Mouse (Mus musculus) cerebellum, postnatal 25 days (tissue): ENCODE measurements around the gene Fcgbp.

Experiments used
- DNase-seq, 2 experiments: peaks; one replicate each; pipeline ENCODE4 v3.0.0; 2021; ENCODE audit warnings: mixed read lengths in 2 of 2

The Fcgbp gene

DNA sequence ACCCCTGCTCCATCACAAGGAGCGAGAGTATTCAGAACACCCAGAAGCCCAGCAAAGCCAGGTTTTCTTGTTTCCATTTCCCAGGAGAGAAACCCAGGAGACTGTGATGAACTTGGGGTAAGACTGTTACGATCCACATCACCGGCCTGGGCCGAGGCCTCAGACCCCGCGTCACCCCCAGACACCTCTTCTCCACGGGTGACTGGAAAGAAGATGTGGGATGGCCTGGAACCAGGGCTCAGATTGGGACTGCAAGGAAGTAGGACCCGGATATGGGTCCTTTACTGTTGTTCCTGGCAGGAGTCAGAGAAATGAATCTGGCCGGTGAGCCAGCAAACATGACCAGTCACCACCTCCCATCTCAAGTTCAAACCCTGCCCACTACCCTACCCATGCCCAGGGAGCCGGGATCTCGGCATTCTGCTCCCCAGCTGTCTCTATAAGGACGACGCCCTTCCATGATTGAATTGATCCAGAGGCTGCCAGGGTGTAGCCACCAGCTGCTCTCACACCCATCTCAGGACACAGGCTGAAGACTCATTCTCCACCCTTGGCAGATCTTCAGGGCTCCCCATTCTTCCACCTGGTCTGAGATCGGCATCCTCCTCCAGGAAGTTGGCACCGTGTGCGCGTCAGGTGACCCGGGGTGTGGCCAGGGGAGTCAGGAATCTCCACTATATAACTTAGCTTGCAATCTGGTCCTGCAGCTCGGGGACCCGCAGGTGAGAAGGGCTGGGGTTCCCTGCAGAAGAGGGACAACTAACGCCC is at the start of gene Fcgbp:
TSS of gene Fcgbp (plus strand) at position 706 of the 768 bp plus-strand sequence.
- no peak for DNase-seq

DNA sequence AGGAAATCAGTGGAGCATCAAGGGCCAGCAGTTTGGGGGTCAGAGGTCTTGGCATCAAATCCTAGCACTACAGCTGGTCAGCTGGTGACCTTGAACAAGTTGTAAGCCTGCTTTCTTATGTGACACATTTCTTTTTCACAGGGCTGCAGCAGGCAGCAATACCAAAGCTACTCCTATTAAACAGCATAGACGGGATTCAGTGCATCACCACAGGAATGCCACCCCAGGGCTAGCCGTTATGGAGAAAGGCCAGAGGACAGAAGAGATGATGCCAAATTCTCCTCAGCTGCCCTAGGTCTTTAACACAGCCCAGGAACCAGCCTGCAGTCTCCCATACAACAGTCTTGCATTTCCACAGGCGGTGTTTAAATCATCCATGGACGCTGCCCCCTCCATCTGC is 26.5 kb upstream of the Fcgbp start:
- no peak for DNase-seq

DNA sequence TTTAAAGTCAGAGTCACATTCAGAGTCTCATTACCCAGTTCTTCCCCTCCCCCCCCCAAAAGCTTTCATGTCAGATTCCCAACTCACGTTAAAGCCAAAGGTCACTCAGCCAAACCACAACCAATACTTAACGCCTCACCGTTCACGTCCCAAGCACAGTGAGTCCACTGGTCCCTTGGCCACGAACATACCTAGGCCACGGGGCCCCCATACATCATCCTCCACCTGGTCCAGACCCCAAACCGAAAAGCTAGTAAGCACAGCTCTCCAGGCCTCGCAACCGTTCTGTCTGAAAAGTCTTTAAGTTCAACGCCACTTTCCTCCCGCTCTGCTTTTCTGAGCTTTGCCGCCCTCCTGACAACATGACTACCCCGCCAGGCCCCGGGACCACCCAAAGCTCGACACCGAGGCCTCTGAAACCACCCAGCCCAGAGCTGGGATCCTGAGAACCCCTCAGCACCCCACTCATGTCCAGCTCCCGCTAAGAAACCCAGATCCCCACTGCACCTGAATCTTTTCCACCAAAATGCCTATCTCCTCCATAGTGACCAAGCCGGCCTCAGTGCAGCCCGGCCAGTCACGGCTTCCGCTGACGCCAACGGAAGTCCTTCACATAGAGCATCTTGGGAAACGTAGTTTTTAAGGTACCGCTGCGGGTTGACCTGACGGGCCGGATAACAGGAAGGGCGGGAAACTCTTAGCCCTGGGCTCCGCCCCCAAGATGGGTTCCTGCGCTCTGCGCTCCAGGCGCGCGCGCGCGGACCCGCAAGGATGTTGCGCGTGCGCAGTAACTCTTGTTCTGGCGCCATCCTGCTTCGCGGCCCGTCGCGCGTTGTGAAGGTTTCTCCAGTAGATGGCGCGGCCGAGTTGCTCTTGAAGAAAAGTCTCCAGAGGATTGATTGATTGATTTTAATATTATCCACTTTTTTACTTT is 21.3 kb upstream of the Fcgbp start, which contains the start of gene Psmc4:
TSS of gene Psmc4 (minus strand) at position 626 of the 934 bp plus-strand sequence.
- peak; percentile 97 to 99 for DNase-seq

DNA sequence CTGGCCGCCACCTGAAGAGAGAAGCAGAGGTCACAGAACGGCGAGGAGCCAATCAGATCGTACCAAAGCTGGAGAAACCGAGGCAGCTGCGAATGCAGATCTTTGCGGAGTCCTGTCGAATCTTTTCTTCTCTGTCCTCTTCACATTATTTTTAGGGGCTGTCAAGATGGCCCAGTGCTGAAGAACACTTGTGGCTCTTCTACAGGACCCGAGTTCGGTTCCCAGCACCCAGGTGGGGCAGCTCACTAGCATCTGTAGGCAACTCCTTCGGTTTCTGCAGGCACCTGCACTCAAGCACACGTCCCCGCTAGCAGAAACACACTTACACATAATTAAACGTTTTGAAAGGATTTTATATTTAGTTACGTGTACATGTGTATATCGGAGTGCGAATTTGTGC is 20.5 kb upstream of the Fcgbp start:
- peak in 1 of 2 experiments; percentile 26 for DNase-seq

DNA sequence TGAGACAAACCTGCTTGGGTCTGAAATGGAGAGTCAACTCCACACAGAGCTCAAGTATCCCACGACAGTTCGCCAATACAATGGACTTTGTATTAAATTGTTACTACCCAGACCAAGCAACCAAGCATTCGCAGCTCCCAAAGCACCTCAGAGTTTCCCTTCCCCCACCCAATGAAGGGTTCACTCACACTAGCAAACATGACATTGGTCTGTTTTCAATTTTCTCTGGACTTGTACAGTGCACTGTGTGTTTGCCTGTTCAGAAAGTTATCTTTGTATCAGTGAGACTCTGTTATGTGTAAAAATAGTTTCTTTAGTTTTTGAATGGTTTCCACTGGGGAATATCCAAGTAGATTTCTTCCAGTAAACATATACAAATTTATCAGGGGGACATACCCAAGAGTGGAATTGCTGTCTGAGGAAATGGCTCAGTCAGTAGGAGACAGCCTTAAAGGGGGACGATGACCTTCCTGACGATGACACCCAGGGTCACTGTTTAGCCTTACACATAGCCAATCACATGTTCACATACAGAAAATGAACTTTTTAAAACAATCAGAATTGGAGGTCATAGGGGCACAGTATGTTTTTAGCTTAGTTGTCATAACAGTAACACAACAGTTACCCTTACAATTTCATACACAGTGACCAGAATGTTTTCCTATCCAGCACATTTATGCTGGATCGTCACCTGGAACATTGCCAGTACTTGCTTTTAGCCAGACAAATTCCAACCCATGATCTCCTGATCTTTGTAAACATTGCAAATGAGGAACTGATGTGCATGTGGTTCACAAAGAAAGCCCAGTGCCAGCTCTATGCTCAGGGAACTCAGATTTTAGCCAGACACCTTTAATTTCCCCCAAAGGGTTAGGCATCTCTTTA is 17.7 kb upstream of the Fcgbp start:
- no peak for DNase-seq

DNA sequence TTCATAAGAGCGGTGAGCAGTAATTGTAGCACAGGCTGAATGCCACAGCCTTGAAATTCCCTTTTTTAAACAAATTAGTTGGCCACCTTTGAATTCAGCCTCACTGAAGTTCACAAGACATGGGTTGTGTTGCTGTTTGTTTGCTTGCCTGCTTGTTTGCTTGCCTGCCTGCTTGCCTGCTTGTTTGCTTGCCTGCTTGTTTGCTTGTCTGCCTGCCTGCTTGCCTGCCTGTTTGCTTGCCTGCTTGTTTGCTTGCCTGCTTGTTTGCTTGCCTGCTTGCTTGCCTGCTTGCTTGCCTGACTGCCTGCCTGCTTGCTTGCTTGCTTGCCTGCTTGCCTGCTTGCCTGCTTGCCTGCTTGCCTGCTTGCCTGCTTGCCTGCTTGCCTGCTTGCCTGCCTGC is 11.1 kb upstream of the Fcgbp start:
- DNase-seq: no peak

DNA sequence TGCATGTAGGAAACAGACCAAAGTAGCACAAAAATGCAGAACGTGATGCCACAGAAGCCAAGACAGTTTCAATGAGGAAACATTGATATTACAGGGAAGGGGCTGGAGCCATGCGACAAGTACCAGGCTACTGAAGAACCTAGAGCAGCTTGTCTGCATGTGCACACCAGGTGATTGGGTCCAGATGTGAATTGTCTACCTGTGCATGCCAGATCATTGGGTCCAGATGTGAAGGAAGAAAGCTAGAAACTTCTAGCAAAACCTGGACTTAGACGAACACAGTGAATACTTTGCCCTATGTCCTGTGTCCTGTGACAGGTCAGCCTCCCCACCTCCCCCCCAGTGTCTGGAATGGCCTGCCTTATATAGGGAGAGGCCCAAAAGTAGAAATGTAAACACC is 2.4 kb upstream of the Fcgbp start:
- DNase-seq: no peak

DNA sequence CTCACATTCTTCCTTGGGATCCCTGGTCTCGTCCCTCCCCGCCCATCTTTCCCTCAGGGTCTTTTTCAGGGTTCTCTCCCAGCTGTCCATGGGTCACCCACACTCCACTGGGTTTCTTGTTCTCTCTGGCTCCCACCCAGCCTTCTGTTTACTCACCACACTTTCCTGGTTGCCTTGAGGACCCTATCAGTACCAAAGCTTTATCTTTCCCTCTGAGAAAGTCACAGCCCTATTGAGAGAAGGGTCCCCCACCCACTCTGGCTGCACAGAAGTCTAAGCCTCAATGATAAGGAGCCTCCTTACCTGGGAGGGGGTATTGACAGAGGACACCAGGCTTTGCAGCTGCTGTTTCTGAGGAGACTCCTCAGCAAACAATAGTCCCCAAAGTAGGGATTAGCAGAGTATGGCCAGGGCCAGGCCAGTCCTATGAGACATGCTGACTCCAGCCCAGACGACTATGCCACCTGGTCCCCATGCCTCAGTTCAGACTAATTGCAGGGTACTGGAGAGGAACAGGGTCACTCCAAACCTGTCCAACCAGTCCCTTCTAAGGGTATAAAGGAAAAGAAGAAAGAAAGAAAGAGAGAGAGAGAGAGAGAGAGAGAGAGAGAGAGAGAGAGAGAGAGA is 1.4 kb upstream of the Fcgbp start:
- DNase-seq: no peak

DNA sequence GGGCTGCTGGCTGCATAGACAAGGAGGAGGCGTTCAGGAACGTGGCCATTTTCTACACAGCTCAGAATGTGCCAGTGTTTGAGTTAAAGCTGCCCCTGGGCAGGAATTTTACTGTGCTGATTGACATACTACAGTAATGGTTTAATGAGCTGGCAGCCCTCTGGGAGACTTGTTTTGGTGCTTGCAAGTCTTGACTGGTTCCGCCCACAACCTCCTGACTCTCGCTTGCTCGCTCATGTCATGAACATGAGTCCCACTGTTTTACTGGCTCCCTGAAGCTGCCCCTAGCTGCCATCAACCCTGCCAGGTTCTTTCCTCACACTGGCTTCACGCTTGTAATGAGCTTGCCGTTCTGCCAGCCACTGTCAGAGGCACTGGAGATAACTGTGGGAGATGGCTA is 13.2 kb downstream of the Fcgbp start:
- no peak for DNase-seq

DNA sequence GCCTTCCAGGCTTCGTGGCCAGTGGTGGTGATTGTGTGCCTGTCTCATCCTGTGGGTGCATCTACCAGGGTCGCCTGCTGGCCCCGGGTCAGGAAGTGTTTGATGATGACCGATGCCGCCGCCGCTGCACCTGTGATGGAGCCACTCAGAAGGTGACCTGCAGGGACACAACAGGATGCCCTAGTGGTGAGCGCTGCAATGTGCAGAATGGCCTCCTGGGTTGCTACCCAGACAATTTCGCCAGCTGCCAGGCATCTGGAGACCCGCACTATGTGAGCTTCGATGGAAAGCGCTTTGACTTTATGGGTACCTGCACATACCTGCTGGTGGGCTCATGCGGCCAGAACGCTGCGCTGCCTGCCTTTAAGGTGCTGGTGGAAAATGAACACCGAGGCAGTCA is 15.2 kb downstream of the Fcgbp start:
- DNase-seq: no peak

DNA sequence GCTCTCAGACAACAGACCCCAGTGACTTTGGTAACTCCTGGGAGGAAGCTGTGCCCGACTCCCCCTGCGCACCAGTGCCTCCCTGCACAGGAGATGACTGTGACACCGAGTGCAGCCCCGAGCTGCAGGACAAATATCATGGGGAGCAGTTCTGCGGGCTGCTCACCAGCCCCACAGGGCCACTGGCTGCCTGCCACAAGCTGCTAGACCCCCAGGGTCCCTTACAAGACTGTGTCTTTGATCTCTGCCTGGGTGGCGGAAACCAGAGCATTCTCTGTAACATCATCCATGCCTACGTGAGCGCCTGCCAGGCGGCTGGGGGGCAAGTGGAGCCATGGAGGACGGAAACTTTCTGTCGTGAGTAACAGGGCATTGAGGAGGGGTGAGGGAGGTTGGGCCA is 22.5 kb downstream of the Fcgbp start:
- DNase-seq: no peak

DNA sequence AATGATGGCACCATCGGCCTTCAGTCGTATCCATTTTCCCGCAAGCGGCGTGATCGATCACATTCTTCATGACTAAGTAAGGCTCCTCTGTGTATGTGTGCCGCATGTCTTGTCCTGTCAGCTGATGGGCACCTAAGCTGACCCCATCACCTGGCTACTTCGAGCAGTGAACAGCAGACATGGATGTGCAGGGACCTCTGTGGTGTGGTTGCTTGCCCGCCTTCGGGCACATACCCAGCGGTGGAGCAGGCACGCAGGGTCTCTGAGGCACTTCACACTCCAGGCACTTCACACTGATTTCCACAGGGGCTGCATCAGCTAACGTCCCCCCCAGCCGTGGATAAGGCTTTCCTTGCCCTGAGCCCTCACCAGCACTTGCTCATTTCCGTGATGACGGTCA is 28.1 kb downstream of the Fcgbp start:
- DNase-seq: no peak

DNA sequence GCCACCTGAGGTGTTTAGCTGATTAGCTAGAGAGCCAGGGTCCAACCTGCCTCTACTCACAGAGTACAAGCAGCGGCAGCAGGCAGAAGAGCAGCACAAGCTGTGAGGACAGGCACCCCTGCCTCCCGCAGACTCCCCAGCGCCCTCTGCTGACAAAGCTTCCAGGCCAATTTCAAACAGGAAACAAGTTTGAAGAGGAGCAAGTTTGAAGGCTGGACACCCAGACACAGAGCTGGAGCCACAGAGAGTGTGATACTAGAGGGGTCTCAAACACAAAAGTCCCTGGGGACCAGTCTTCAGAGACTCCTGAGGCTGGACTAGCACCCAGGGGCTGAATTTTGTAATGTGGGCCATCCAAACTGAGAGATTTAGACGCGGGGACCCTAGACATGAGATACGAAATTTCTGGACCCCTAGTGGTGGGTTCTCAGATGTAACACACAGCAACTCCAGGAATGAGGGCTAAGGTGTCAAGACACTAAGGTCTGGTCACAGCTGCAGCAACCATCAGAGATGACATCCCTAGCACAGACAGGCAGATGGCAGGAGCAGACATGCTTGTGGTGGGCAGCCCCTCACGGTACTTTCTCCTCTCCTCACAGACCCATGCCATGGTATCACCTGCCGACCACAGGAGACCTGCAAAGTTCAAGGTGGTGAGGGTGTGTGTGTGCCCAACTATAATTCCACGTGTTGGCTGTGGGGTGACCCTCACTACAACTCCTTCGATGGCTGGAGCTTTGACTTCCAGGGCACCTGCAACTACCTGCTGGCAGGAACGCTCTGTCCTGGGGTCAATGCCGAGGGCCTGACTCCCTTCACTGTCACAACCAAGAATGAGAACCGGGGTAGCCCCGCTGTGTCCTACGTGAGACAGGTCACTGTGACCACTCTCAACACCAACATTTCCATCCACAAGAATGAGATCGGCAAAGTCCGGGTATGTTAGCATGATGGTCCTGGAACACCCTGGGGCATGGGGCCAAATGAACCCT is 29.9 kb downstream of the Fcgbp start:
- DNase-seq: peak in 1 of 2 experiments; percentile 34

DNA sequence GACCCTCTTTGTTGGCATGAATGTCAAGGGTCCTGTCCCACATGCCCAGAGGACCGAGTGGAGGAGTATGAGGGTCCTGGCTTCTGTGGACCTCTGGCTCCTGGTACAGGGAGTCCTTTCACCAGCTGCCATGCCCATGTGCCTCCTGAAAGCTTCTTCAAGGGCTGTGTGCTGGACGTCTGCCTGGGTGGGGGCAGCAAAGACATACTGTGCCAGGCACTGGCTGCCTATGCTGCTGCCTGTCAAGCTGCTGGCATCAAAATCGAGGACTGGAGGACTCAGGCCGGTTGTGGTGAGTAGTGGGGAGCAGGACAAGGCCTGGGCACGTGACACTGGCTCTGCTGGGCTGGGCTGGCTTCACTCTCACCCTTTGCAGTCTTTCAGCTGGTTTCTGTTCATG is 31.9 kb downstream of the Fcgbp start:
- peak in 1 of 2 experiments; percentile 8 for DNase-seq

DNA sequence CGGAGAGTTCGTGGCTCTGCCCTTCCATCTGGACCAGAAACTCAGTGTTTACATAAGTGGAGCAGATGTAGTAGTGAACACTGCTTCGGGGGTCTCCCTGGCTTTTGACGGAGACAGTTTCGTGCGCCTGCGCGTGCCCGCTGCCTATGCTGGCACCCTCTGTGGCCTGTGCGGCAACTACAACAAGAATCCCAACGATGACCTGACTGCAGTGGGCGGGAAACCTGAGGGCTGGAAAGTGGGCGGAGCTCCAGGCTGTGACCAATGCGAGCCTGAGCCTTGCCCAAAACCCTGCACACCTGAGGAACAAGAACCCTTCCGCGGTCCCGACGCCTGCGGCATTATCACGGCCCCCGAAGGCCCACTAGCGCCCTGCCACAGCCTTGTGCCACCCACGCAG is 33.6 kb downstream of the Fcgbp start:
- peak; percentile 33 to 52 for DNase-seq

DNA sequence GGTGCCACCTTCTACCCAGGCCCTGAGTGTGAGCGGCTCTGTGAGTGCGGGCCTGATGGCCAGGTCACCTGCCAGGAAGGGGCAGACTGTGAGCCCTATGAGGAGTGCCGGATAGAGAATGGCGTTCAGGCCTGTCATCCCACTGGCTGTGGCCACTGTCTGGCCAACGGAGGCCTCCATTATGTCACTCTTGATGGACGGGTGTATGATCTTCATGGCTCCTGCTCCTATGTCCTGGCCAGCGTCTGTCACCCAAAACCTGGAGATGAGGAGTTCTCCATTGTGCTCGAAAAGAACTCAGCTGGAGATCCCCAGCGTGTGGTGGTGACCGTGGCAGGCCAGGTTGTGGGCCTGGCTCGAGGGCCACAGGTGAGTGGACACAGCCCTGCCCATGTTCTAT is 35.2 kb downstream of the Fcgbp start:
- DNase-seq: no peak

DNA sequence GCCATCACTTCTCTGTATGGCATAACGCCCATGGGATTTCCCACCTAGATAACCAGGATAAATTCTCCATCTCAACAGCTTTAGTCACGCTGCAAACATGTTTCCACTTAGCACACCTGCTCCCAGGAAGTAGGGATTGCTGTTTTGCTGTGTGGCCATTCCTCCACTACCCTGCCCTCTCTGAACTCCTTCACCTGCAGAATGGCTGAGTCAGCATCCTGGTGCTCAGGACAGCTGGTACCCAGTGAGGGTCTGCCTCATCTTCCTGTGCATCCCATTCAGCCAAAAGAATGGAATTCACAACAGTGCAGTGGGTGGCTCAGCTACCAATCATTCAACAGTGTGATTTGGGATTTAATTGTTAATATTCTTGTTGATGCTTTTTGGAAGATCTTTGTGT is 43.6 kb downstream of the Fcgbp start:
- DNase-seq: no peak

DNA sequence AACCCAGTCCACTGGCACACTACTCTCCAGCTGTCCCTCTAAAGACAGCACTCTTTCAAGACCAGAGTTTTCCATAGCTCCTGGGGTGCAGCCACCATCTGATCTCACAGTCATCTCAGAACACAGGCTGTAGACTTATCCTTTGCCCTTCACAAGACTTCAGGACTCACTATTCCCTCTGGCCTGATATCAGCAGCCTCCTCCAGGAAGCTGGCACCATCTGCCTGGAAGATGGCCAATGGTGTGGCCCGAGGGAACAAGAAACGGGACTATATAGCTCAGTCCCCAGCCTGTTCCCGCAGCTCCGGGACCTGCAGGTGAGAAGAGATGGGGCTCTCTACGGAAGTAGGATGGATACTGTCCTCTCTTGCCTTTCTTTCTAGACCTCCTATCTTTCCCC is 58.1 kb downstream of the Fcgbp start, which contains the start of gene 9530053A07Rik:
TSS of gene 9530053A07Rik (plus strand) at position 301 of the 400 bp plus-strand sequence.
- no peak for DNase-seq

DNA sequence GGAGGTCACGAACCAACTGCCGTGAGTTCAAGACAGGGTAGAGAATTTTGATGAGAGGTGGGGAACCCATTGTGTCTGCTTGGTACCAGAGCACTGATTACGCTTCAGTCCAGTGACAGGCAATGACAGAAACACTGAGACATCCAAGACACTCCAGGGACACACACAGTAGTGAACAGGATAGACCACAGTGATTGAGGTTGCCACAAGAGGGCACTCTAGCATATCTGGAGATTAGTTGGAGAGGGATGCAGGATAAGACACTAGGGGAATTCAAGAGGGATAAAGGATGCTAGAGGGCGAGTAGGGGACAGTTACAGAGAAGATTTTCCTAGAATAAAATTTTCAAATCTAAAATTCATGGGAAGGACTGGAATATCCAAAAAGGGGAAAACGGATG is 66.6 kb downstream of the Fcgbp start:
- peak; percentile 23 to 71 for DNase-seq

DNA sequence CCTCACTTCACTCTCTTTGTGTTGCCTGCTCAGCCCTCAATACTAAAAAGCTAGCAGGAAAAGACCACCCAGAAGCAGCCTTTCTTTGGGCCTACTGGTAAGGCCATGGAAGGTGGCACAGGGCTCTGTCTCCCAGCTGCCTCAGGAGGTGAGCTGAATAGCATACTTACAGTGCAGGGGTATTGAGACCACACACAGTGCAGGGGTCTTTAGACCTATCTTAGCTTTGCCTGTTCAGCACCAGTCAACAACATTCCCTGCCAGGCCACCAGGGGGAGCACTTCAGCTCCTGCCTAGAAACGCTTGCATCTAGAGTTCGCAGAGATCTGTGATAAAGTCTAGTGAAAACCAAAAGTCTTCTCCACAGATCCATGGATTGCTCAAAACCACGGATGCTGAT is 77.2 kb downstream of the Fcgbp start:
- peak; percentile 73 to 85 for DNase-seq

DNA sequence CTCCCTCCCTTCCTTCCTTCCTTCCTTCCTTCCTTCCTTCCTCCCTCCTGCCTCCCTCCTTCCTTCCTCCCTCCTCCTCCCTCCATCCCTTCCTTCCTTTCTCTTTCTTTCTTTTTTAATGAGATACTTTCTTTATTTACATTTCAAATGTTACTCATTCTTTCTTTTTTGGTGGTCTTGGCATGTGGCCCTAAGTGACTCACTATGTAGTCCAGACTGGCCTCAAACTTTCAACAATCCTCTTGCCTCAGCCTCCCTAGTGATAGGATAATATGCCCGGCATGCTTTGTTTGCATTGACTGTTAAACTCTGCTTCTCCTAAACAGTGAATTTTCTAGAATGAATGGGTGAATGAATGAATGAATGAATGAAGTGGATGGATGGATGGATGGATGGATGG is 78.8 kb downstream of the Fcgbp start:
- DNase-seq: no peak
